Mouse (Mus musculus) layer of hippocampus, postnatal 14 days (tissue): ENCODE measurements around the gene Cyp2j6. TPM values are rescaled to one million over a fixed set of nuclear protein-coding genes. Genes with fewer than 3 reads are reported as not detected.
A peak's percentile ranks its signal among the peaks of the same experiment; 100 is the strongest.
"Not testable (repeated sequence)": the region's sequence is repeated elsewhere in the genome, so short reads cannot be mapped to it uniquely, and the experiment has no call there.

ENCODE experiments used
- DNase-seq, 2 experiments: peaks; one replicate each; pipeline ENCODE4 v3.0.0; 2021 to 2022; ENCODE audit warnings: low spot score in 2 of 2, mixed read lengths in 1 of 2
- long read RNA-seq, 2 experiments: library from polyadenylated mRNA; stranded (forward); transcript quantifications; one replicate each; pipeline ENCODE4 v2.0.0; 2021
- total RNA-seq, 2 experiments: library from RNA; stranded (reverse); gene quantifications; 2 replicates each; pipeline ENCODE4 v1.2.3; 2021

The Cyp2j6 gene
- total RNA-seq: 10 to 100 TPM; 15.1 to 17.5 TPM
- long read RNA-seq, experiment 1, transcript Cyp2j6-201 (9 exons, 3,605 nt): major isoform, 16 of 17 reads
- long read RNA-seq, experiment 1, partial matches to known transcripts: 1 of 17 reads
- long read RNA-seq, experiment 1, other reads (novel, unspliced or antisense): 0 of 17 reads
- long read RNA-seq, experiment 2, transcript Cyp2j6-201 (9 exons, 3,605 nt): major isoform, 8 of 11 reads
- long read RNA-seq, experiment 2, partial matches to known transcripts: 1 of 11 reads
- long read RNA-seq, experiment 2, other reads (novel, unspliced or antisense): 2 of 11 reads

- DNase-seq: peak; percentile 42 to 49
Measured at GRCm38 (mm10) chr4:96553133-96553819, at the start of gene Cyp2j6. Cyp2j6 (minus strand) TSS chr4:96553661.

- peak in 1 of 2 experiments; percentile 89 for DNase-seq
Measured at GRCm38 (mm10) chr4:96591791-96592150, 38.3 kb upstream of the Cyp2j6 start.

- peak in 1 of 2 experiments; percentile 65 for DNase-seq
Measured at GRCm38 (mm10) chr4:96590911-96591790, 37.7 kb upstream of the Cyp2j6 start, which contains the start of gene Cyp2j9. Cyp2j9 (minus strand) TSS chr4:96591578.

GRCm38 (mm10) chr4:96581425-96582088 lies 28.1 kb upstream of the Cyp2j6 start:
- no peak for DNase-seq

- not testable (repeated sequence) for DNase-seq
Measured at GRCm38 (mm10) chr4:96580351-96580750, 26.9 kb upstream of the Cyp2j6 start.

- DNase-seq: no peak
Measured at GRCm38 (mm10) chr4:96569442-96569841, 16.0 kb upstream of the Cyp2j6 start.

GRCm38 (mm10) chr4:96567988-96568387 lies 14.5 kb upstream of the Cyp2j6 start:
- DNase-seq: no peak

- no peak for DNase-seq
Measured at GRCm38 (mm10) chr4:96565808-96566207, 12.3 kb upstream of the Cyp2j6 start.

GRCm38 (mm10) chr4:96560464-96560863 lies 7.0 kb upstream of the Cyp2j6 start:
- no peak for DNase-seq

- no peak for DNase-seq
Measured at GRCm38 (mm10) chr4:96559781-96560180, 6.3 kb upstream of the Cyp2j6 start.

- DNase-seq: no peak
Measured at GRCm38 (mm10) chr4:96551619-96552018, 1.8 kb downstream of the Cyp2j6 start.

- peak in 1 of 2 experiments; percentile 29 for DNase-seq
Measured at GRCm38 (mm10) chr4:96545976-96546375, 7.5 kb downstream of the Cyp2j6 start.

- peak in 1 of 2 experiments; percentile 12 for DNase-seq
Measured at GRCm38 (mm10) chr4:96525772-96526171, 27.7 kb downstream of the Cyp2j6 start.

GRCm38 (mm10) chr4:96522256-96522655 lies 31.2 kb downstream of the Cyp2j6 start:
- no peak for DNase-seq

- no peak for DNase-seq
Measured at GRCm38 (mm10) chr4:96510083-96510482, 43.4 kb downstream of the Cyp2j6 start.

- DNase-seq: no peak
Measured at GRCm38 (mm10) chr4:96507286-96507685, 46.2 kb downstream of the Cyp2j6 start, which contains the start of gene Cyp2j8. Cyp2j8 (minus strand) TSS chr4:96507386.

Other genes starting within 250 kb of the Cyp2j6 start
- not detected for gene Cyp2j11, start 205.0 kb downstream of the Cyp2j6 start, total RNA-seq
- not detected for gene Cyp2j8, start 46.3 kb downstream of the Cyp2j6 start, total RNA-seq
- 10 to 100 TPM; 18.7 to 26.6 TPM for gene Cyp2j9, start 37.9 kb upstream of the Cyp2j6 start, total RNA-seq
- gene Cyp2j5, start 110.5 kb upstream of the Cyp2j6 start, total RNA-seq: not detected
- under 1 TPM in 1 of 2 experiments, not detected in 1; 0.23 TPM for gene Gm12695, start 231.5 kb upstream of the Cyp2j6 start, total RNA-seq